Mouse (Mus musculus) heart, embryonic 16.5 days (tissue): ENCODE results near the gene Gm20388. TPM values are rescaled to one million over a fixed set of nuclear protein-coding genes. Genes with fewer than 3 reads are reported as not detected.
A peak's percentile ranks its signal among the peaks of the same experiment; 100 is the strongest.
"Not testable (repeated sequence)": the region's sequence is repeated elsewhere in the genome, so short reads cannot be mapped to it uniquely, and the experiment has no call there.

Experiments used
- ATAC-seq: fragments of 200-750 bp; cut with Nextera tagmentation; replicated peaks from 2 replicates; pipeline ENCODE4 v1.8.0; 2017; ENCODE audit warnings: moderate number of reproducible peaks; ENCODE audit not compliant: insufficient read depth, low FRiP score; ENCODE audit errors: extremely low read depth
- H3K27ac ChIP-seq: fragments of 300-500 bp; sonication (generic); 2 replicates; pipeline ENCODE4 v1.5.1; 2014; ENCODE audit warnings: mild to moderate bottlenecking, low read length, control low read depth, moderate library complexity
- H3K27me3 ChIP-seq: fragments of 300-500 bp; sonication (generic); 2 replicates; pipeline ENCODE4 v1.6.1; 2014; ENCODE audit warnings: low read length, mixed read lengths; ENCODE audit not compliant: control insufficient read depth, insufficient read depth
- H3K36me3 ChIP-seq: fragments of 300-500 bp; sonication (generic); 2 replicates; pipeline ENCODE4 v1.6.1; 2014; ENCODE audit not compliant: control insufficient read depth, insufficient read depth
- H3K4me1 ChIP-seq: fragments of 300-500 bp; sonication (generic); 2 replicates; pipeline ENCODE4 v1.6.1; 2014; ENCODE audit warnings: low read length, mixed read lengths; ENCODE audit not compliant: control insufficient read depth, insufficient read depth
- H3K4me2 ChIP-seq: fragments of 300-500 bp; sonication (generic); 2 replicates; pipeline ENCODE4 v1.6.1; 2014; ENCODE audit warnings: low read depth, mild to moderate bottlenecking, control low read depth, low read length
- H3K4me3 ChIP-seq: fragments of 300-500 bp; sonication (generic); 2 replicates; pipeline ENCODE4 v1.5.1; 2014; ENCODE audit warnings: mild to moderate bottlenecking, control low read depth, low read length
- H3K9ac ChIP-seq: fragments of 300-500 bp; sonication (generic); 2 replicates; pipeline ENCODE4 v1.6.1; 2014; ENCODE audit warnings: low read length, control low read depth
- H3K9me3 ChIP-seq: fragments of 300-500 bp; sonication (generic); replicated peaks from 2 replicates; pipeline ENCODE4 v1.6.1; 2016; ENCODE audit warnings: low read length; ENCODE audit not compliant: control insufficient read depth
- whole genome bisulfite sequencing: fragments of 180-500 bp; shearing (Covaris S2); extraction: QIAGEN DNeasy Blood & Tissue Kit; methylation state at CpG from one replicate; pipeline ENCODE4 v1.1.7; 2014; 5-methylcytosine and 5-hydroxymethylcytosine counted together
- polyA plus RNA-seq: library from polyadenylated mRNA; unstranded; fragments of >200 nt; fragmentation: Nextera tagmentation; extraction: Ambion mirVana; gene quantifications from 2 replicates; pipeline ENCODE4 v1.2.1, GENCODE M21; 2015

Gene Gm20388
- polyA plus RNA-seq, 1 experiment from 2014 or later, result 4.5 TPM

GRCm38 (mm10) chr8:124020439-124021236, 4110.0 kb downstream of the Gm20388 start:
- ATAC-seq, result peak; percentile 86
- no peaks in the 10 kb centered on the region for H3K27me3 ChIP-seq
- H3K36me3 ChIP-seq, result peaks cover 11% of the 10 kb centered on the region
- under 1% methylated on average over 70 of the region's 87 CpGs for WGBS
- H3K27ac ChIP-seq, result peak overlapping the region; percentile 88
- H3K9ac ChIP-seq, result peak overlapping the region; percentile 91
- H3K4me1 ChIP-seq, result peaks cover 22% of the 10 kb centered on the region
- H3K4me2 ChIP-seq, result peak overlapping the region; percentile 72
- peak overlapping the region; percentile 93 for H3K4me3 ChIP-seq
- no peaks in the 10 kb centered on the region for H3K9me3 ChIP-seq

- H3K27ac ChIP-seq, result peak within 1 kb of the TSS; percentile 88
- ATAC-seq, result peak; percentile 89
- H3K36me3 ChIP-seq, result peaks cover 15% of the 10 kb centered on the region
- WGBS, result 1% methylated on average over 74 of the region's 74 CpGs
- peaks cover 22% of the 10 kb centered on the region for H3K4me1 ChIP-seq
- peak within 1 kb of the TSS; percentile 93 for H3K4me3 ChIP-seq
- no peaks in the 10 kb centered on the region for H3K27me3 ChIP-seq
- no peaks in the 10 kb centered on the region for H3K9me3 ChIP-seq
- peak within 1 kb of the TSS; percentile 91 for H3K9ac ChIP-seq
- H3K4me2 ChIP-seq, result peak within 1 kb of the TSS; percentile 86
Observed at GRCm38 (mm10) chr8:124021237-124022227, 4110.9 kb downstream of the Gm20388 start, which contains the start of the genes Taf5l and Urb2. TSS of gene Taf5l (minus strand) at chr8:124021397. TSS of gene Urb2 (plus strand) at chr8:124021508.

DNA sequence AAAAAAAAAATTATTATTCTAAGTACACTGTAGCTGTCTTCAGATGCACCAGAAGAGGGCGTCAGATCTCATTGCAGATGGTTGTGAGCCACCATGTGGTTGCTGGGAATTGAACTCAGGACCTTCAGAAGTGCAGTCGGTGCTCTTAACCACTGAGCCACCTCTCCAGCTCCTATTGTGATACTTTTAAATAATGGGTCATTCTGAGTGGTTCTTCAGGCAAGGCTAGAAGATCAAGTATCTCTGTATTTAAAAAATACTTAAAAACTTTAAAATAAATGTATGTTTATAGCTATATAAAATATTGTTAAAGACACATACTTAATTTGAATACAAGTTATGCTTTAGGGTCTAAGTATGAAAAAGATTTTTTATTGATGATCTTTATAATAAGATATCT, 4115.6 kb downstream of the Gm20388 start:
- not testable (repeated sequence) for H3K4me1 ChIP-seq, H3K4me2 ChIP-seq, H3K27me3 ChIP-seq, H3K9ac ChIP-seq, H3K4me3 ChIP-seq, ATAC-seq, H3K27ac ChIP-seq, H3K9me3 ChIP-seq
- H3K36me3 ChIP-seq, result peaks cover 50% of the 10 kb centered on the region
- 74% methylated on average over 2 of the region's 2 CpGs for WGBS

DNA sequence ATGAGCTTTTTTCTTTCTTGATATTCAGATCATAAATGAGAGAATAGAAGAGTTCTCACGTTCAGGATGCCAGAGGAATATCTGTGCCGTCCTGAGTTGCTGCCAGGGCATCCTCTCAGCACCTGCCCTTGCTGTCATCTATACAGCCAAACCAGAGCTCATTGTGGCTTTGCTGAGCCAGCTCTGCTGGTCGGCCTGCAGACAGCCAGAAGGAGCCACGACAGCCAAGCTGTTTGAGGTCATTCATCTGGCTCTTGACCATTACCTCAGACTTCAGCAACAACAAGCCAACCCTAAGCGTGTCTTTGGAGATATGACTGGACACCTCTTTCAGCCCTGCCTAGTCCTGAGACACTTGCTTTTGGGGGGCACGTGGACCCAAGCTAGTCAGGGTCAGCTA, 4117.2 kb downstream of the Gm20388 start:
- peaks cover 54% of the 10 kb centered on the region for H3K36me3 ChIP-seq
- H3K4me3 ChIP-seq, result no peak overlapping the region
- H3K9ac ChIP-seq, result no peak overlapping the region
- H3K4me1 ChIP-seq, result no peaks in the 10 kb centered on the region
- no peaks in the 10 kb centered on the region for H3K9me3 ChIP-seq
- no peak for ATAC-seq
- no peak overlapping the region for H3K27ac ChIP-seq
- H3K4me2 ChIP-seq, result no peak overlapping the region
- 77% methylated on average over 6 of the region's 6 CpGs for WGBS
- H3K27me3 ChIP-seq, result no peaks in the 10 kb centered on the region

GRCm38 (mm10) chr8:124033400-124033799, 4122.8 kb downstream of the Gm20388 start:
- ATAC-seq, result no peak
- Histone ChIP-seq H3K4me1 (no peaks in the 10 kb centered on the region), H3K4me3 (no peak overlapping the region), H3K9ac (no peak overlapping the region), H3K27me3 (no peaks in the 10 kb centered on the region), H3K27ac (no peak overlapping the region), H3K4me2 (no peak overlapping the region), H3K9me3 (no peaks in the 10 kb centered on the region), H3K36me3 (peaks cover 56% of the 10 kb centered on the region)
- 60% methylated on average over 5 of the region's 5 CpGs for WGBS

- Histone ChIP-seq H3K4me3 (no peak overlapping the region), H3K27me3 (no peaks in the 10 kb centered on the region), H3K9me3 (no peaks in the 10 kb centered on the region), H3K4me2 (no peak overlapping the region), H3K9ac (no peak overlapping the region), H3K36me3 (peaks cover 32% of the 10 kb centered on the region), H3K27ac (no peak overlapping the region), H3K4me1 (no peaks in the 10 kb centered on the region)
- WGBS, result 87% methylated on average over 7 of the region's 7 CpGs
- no peak for ATAC-seq
Observed at GRCm38 (mm10) chr8:124038121-124038520, 4127.5 kb downstream of the Gm20388 start.

DNA sequence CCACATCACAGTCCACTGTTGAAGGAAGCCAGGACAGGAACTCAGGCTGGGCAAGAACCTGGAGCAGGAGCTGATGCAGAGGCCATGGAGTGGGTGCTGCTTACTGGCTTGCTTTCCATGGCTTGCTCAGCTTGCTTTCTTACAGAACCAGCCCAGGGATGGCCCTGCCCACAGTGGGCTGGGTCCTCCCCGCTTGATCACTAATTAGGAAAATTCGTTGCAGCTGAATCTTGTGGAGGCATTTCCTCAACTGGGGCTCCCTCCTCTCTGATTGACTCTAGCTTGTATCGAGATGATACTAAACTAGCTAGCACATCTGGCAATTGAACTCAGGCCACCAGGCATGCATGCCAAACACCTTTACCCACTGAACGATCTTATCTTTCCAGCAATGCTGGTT, 4128.7 kb downstream of the Gm20388 start:
- no peak overlapping the region for H3K27ac ChIP-seq
- H3K9ac ChIP-seq, result no peak overlapping the region
- no peak overlapping the region for H3K4me2 ChIP-seq
- H3K27me3 ChIP-seq, result no peaks in the 10 kb centered on the region
- 85% methylated on average over 4 of the region's 4 CpGs for WGBS
- ATAC-seq, result no peak
- H3K4me1 ChIP-seq, result no peaks in the 10 kb centered on the region
- H3K36me3 ChIP-seq, result peaks cover 32% of the 10 kb centered on the region
- no peak overlapping the region for H3K4me3 ChIP-seq
- no peaks in the 10 kb centered on the region for H3K9me3 ChIP-seq

DNA sequence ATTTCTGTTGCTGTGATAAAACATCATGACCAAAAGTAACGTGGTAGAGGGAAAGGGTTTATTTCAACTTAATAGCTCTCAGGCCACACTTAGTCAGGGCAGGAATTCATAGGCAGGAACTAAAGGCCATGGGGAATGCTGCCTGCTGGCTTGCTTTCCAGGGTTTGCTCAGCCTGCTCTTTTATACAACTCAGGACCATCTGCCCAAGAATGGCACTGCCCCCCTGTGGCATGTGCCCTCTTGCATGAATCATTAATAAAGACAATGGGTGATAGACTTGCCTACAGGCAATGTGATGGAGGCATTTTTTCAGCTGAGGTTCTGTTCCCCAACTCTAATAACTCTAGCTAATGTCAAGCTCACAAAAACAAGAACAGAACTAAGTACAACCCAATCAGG, 4131.6 kb downstream of the Gm20388 start:
- no peak for ATAC-seq
- H3K36me3 ChIP-seq, result peaks cover 26% of the 10 kb centered on the region

More for the DNA sequence above, 4131.6 kb downstream of the Gm20388 start:
- Histone ChIP-seq H3K9me3 (no peaks in the 10 kb centered on the region), H3K4me3 (no peak overlapping the region), H3K27me3 (no peaks in the 10 kb centered on the region), H3K4me1 (no peaks in the 10 kb centered on the region), H3K9ac (no peak overlapping the region), H3K4me2 (no peak overlapping the region), H3K27ac (no peak overlapping the region)
- WGBS, result 92% methylated on average over 1 of the region's 1 CpGs
